Mouse (Mus musculus): Measurements from ENCODE around the gene Hist1h2ah. TPM values are rescaled to one million over a fixed set of nuclear protein-coding genes. Genes with fewer than 3 reads are reported as not detected.
A peak's percentile ranks its signal among the peaks of the same experiment; 100 is the strongest.
"Not testable (repeated sequence)": the region's sequence is repeated elsewhere in the genome, so short reads cannot be mapped to it uniquely, and the experiment has no call there.

Hist1h2ah gene
- 13.4 TPM in 1 of 2 replicates, not detected in the other for total RNA-seq (2014; fragmentation: Nextera tagmentation)
- 1,444 and 2,588 TPM in 2 replicates for total RNA-seq (2017)

GRCm38 (mm10) chr13:22035267-22036148, at the start of gene Hist1h2ah, which contains the start of gene Hist1h2bk:
TSS of gene Hist1h2ah (minus strand) at chr13:22035568.
TSS of gene Hist1h2bk (plus strand) at chr13:22035870.
- peak; percentile 89 for ATAC-seq (replicated peaks; ENCODE audit: poor library complexity, severe bottlenecking)

- not testable (repeated sequence) for ATAC-seq (replicated peaks; ENCODE audit: poor library complexity, severe bottlenecking)
Observed at GRCm38 (mm10) chr13:22084140-22084539, 48.8 kb upstream of the Hist1h2ah start, which contains the start of gene Vmn1r188. TSS of gene Vmn1r188 (plus strand) at chr13:22084440.

- ATAC-seq (replicated peaks; ENCODE audit: poor library complexity, severe bottlenecking) = no peak
Observed at GRCm38 (mm10) chr13:22063468-22063867, 28.1 kb upstream of the Hist1h2ah start.

GRCm38 (mm10) chr13:22061422-22061821, 26.1 kb upstream of the Hist1h2ah start:
- peak; percentile 80 for ATAC-seq (replicated peaks; ENCODE audit: poor library complexity, severe bottlenecking)

- no peak for ATAC-seq (replicated peaks; ENCODE audit: poor library complexity, severe bottlenecking)
Observed at GRCm38 (mm10) chr13:22053754-22054153, 18.4 kb upstream of the Hist1h2ah start.

DNA sequence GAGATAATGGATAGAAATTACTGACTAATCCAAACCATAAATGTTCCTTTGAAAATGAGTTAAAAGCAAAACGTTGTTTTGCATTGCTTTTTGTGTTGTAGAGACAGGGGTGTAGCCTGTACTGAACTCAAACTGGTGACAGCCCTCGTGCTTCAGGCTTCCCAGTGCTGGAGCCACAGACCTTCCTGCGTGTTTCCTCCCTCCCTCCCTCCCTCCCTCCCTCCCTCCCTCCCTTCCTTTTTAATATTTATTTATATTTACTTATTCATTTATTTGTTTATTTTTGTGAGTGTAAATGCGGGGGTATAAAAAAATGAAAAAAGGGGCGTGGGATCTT, 16.1 kb upstream of the Hist1h2ah start:
- no peak for ATAC-seq (replicated peaks; ENCODE audit: poor library complexity, severe bottlenecking)

DNA sequence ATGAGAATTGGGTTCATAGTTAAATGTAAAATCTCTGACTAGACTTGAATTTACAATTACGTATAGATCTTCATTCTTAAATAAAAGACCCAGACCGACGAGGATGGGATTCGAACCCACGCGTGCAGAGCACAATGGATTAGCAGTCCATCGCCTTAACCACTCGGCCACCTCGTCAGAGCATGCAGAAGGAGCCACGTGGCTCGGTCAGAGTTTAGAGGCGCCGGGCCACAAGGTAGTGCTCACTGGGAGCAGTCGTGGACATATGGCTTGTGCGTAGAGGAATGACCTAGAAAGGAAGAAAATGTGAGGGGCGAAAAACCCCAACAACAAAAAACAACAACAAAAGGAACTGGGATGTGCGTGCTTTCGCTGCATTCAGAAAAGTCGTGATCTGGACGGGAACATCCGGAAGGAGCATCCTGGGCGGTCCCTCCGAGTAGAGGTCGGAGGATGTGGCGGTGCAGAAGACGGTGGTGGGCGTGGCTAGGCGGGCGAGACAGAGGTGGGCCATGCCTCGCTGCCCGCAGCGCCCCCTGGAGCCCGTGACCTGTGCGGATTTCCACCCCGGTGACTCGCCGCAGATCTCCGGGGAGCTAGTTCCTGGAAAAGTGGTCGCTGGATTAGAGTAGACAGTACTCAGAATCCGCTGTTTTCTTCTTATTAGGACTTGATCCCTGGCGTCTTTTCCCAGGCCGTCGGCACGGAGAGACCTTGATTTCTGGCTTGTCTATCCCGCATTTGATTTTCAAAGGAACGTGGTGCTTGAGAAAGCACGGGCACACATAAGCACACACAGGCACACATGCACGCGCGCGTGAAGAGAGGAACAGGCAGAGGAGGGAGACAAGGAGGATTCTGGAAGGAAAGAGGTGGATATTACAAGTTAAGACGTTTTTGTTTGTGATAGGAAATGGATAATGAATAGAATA, 15.5 kb upstream of the Hist1h2ah start:
- peak; percentile 95 for ATAC-seq (replicated peaks; ENCODE audit: poor library complexity, severe bottlenecking)

GRCm38 (mm10) chr13:22049737-22050440, 14.5 kb upstream of the Hist1h2ah start:
- peak; percentile 46 for ATAC-seq (replicated peaks; ENCODE audit: poor library complexity, severe bottlenecking)

GRCm38 (mm10) chr13:22049041-22049440, 13.7 kb upstream of the Hist1h2ah start:
- ATAC-seq (replicated peaks; ENCODE audit: poor library complexity, severe bottlenecking) = no peak

DNA sequence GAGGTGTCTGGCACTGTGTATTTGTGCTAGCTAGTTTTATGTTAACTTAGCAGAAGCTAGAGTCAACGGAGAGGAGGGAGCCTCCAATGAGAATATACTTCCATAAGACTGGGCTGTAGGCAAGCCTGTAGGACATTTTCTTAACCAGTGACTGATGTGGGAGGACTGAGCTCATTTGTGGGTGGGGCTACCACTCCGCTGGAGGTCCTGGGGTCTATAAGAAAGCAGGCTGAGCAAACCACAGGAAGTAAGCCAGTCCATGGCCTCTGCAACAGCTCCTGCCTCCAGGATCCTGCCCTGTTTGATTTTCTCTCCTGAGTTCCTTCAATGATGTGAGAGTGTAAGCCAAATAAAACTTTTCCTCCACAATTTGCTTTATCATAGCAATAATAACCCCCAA, 9.9 kb upstream of the Hist1h2ah start:
- ATAC-seq (replicated peaks; ENCODE audit: poor library complexity, severe bottlenecking) = no peak

- ATAC-seq (replicated peaks; ENCODE audit: poor library complexity, severe bottlenecking) = no peak
Observed at GRCm38 (mm10) chr13:22044432-22045155, 9.2 kb upstream of the Hist1h2ah start.

- ATAC-seq (replicated peaks; ENCODE audit: poor library complexity, severe bottlenecking) = peak; percentile 18; the same call in 1 of the 2 replicates
Observed at GRCm38 (mm10) chr13:22043503-22044431, 8.4 kb upstream of the Hist1h2ah start.

DNA sequence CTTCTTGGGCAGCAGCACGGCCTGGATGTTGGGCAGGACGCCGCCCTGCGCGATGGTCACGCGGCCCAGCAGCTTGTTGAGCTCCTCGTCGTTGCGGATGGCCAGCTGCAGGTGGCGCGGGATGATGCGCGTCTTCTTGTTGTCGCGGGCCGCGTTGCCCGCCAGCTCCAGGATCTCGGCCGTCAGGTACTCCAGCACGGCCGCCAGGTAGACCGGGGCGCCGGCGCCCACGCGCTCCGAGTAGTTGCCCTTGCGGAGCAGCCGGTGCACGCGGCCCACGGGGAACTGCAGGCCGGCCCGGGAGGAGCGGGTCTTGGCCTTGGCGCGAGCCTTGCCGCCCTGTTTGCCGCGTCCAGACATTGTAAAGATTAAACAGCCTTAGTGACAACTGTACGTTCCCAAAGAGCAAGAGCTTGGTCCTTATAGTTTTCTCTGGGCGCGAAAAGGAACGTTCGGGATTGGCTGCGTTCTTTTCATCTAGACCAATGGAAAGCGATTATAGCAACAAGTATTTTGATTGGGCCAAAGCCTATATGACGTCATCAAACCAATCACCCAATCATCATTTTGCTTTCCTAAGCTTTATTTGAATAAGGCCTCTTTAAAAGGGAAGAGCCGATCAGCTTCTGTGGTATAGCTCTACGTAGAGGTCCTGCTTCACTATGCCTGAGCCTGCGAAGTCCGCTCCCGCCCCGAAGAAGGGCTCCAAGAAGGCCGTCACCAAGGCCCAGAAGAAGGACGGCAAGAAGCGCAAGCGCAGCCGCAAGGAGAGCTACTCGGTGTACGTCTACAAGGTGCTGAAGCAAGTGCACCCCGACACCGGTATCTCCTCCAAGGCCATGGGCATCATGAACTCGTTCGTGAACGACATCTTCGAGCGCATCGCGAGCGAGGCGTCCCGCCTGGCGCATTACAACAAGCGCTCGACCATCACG, 7.5 kb upstream of the Hist1h2ah start, which contains the start of the genes Hist1h2ag and Hist1h2bj:
Gene Hist1h2ag (minus strand): TSS at position 377 of the 935 bp plus-strand sequence.
Gene Hist1h2bj (plus strand): TSS at position 647 of the 935 bp plus-strand sequence.
- ATAC-seq (replicated peaks; ENCODE audit: poor library complexity, severe bottlenecking) = peak; percentile 71

GRCm38 (mm10) chr13:22041651-22042567, 6.5 kb upstream of the Hist1h2ah start:
- ATAC-seq (replicated peaks; ENCODE audit: poor library complexity, severe bottlenecking) = no peak

DNA sequence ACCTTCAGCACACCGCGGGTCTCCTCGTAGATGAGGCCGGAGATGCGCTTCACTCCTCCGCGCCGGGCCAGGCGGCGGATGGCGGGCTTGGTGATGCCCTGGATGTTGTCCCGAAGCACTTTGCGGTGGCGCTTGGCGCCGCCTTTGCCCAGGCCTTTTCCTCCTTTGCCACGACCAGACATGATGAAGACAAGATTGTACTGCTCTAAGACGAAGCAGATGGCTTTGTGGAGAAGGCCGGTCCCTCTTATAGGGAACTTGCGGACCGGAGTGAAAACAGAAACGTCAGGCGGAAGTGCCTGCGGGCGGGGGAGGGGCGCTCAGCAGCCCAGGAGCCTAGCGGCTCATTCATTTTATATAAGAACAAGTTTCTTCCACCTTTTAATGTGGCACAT, 5.8 kb upstream of the Hist1h2ah start, which contains the start of gene Hist1h4i:
Gene Hist1h4i (minus strand): TSS at position 221 of the 395 bp plus-strand sequence.
- ATAC-seq (replicated peaks; ENCODE audit: poor library complexity, severe bottlenecking) = peak; percentile 56
